Mouse (Mus musculus) kidney, adult 8-10 months (tissue): ENCODE data around the gene Atp5j2.
"Not testable (repeated sequence)": the region's sequence is repeated elsewhere in the genome, so short reads cannot be mapped to it uniquely, and the experiment has no call there.

ENCODE experiments used
- DNase-seq, 2 experiments: peaks; one replicate each; pipeline ENCODE4 v3.0.0; 2022

Atp5j2 gene

GRCm38 (mm10) chr5:145191962-145192361, at the start of gene Atp5j2:
Gene Atp5j2 (minus strand): TSS chr5:145192062.
- DNase-seq: no peak

GRCm38 (mm10) chr5:145234636-145235035, 42.8 kb upstream of the Atp5j2 start:
- no peak for DNase-seq

GRCm38 (mm10) chr5:145231893-145232411, 40.1 kb upstream of the Atp5j2 start:
- no peak for DNase-seq

GRCm38 (mm10) chr5:145231367-145231871, 39.6 kb upstream of the Atp5j2 start, which contains the start of gene Zfp655:
Gene Zfp655 (plus strand): TSS chr5:145231715.
- DNase-seq: peak; percentile 97 to 98

- peak; percentile 22 to 42 for DNase-seq
Measured at GRCm38 (mm10) chr5:145230641-145231040, 38.8 kb upstream of the Atp5j2 start.

- not testable (repeated sequence) for DNase-seq
Measured at GRCm38 (mm10) chr5:145229283-145229682, 37.4 kb upstream of the Atp5j2 start.

GRCm38 (mm10) chr5:145226453-145226852, 34.6 kb upstream of the Atp5j2 start:
- DNase-seq: no peak

- DNase-seq: no peak
Measured at GRCm38 (mm10) chr5:145223395-145223794, 31.5 kb upstream of the Atp5j2 start.

GRCm38 (mm10) chr5:145222840-145223239, 31.0 kb upstream of the Atp5j2 start:
- DNase-seq: no peak

- DNase-seq: peak; percentile 65 to 69
Measured at GRCm38 (mm10) chr5:145219981-145220380, 28.1 kb upstream of the Atp5j2 start.

GRCm38 (mm10) chr5:145218671-145219070, 26.8 kb upstream of the Atp5j2 start:
- no peak for DNase-seq

- peak in 1 of 2 experiments; percentile 59 for DNase-seq
Measured at GRCm38 (mm10) chr5:145218206-145218605, 26.3 kb upstream of the Atp5j2 start.

- no peak for DNase-seq
Measured at GRCm38 (mm10) chr5:145217746-145218145, 25.9 kb upstream of the Atp5j2 start.

- no peak for DNase-seq
Measured at GRCm38 (mm10) chr5:145214679-145215078, 22.8 kb upstream of the Atp5j2 start.

GRCm38 (mm10) chr5:145213505-145213904, 21.6 kb upstream of the Atp5j2 start:
- DNase-seq: no peak

- no peak for DNase-seq
Measured at GRCm38 (mm10) chr5:145212216-145212615, 20.4 kb upstream of the Atp5j2 start.

GRCm38 (mm10) chr5:145211340-145211739, 19.5 kb upstream of the Atp5j2 start:
- no peak for DNase-seq

- DNase-seq: not testable (repeated sequence)
Measured at GRCm38 (mm10) chr5:145208391-145208790, 16.5 kb upstream of the Atp5j2 start.

- no peak for DNase-seq
Measured at GRCm38 (mm10) chr5:145207954-145208353, 16.1 kb upstream of the Atp5j2 start.

- DNase-seq: no peak
Measured at GRCm38 (mm10) chr5:145207385-145207784, 15.5 kb upstream of the Atp5j2 start.

GRCm38 (mm10) chr5:145205041-145205440, 13.2 kb upstream of the Atp5j2 start:
- DNase-seq: no peak

GRCm38 (mm10) chr5:145203936-145204691, 12.3 kb upstream of the Atp5j2 start, which contains the start of gene Zkscan5:
Gene Zkscan5 (plus strand): TSS chr5:145204562.
- peak; percentile 99 for DNase-seq

GRCm38 (mm10) chr5:145202446-145202845, 10.6 kb upstream of the Atp5j2 start:
- DNase-seq: no peak

GRCm38 (mm10) chr5:145201321-145201991, 9.6 kb upstream of the Atp5j2 start, which contains the start of gene Zkscan14:
Gene Zkscan14 (minus strand): TSS chr5:145201868.
- peak; percentile 73 to 75 for DNase-seq
